Mouse (Mus musculus) gastrocnemius, adult 2 months (tissue): ENCODE data around the gene Sall1. TPM values are rescaled to one million over a fixed set of nuclear protein-coding genes. Genes with fewer than 3 reads are reported as not detected.

ENCODE experiments used
- DNase-seq: peaks from one replicate; pipeline ENCODE4 v3.0.0; 2022
- H3K27ac ChIP-seq: fragments of 200-600 bp; 2 replicates; pipeline ENCODE4 v1.8.1; 2022; ENCODE audit warnings: mild to moderate bottlenecking
- H3K4me3 ChIP-seq: fragments of 200-600 bp; 2 replicates; pipeline ENCODE4 v1.8.1; 2022; ENCODE audit warnings: mild to moderate bottlenecking, moderate library complexity
- CTCF ChIP-seq: fragments of 200-600 bp; IDR thresholded peaks from 2 replicates; pipeline ENCODE4 v1.8.1; 2022; ENCODE audit warnings: antibody characterized with exemption, mild to moderate bottlenecking, moderate library complexity
- intact Hi-C: fragments of 180-260 bp; cut with DNase I; formaldehyde crosslinking; loops from one replicate; pipeline ENCODE4 v1.15.1; 2025
- microRNA-seq: library from miRNA; unstranded; fragments of <30 nt; microRNA quantifications from one replicate; pipeline ENCODE4 v1.2.0, GENCODE M21; 2021
- total RNA-seq, 2 experiments: library from RNA; stranded (reverse); gene quantifications; 2 replicates each; pipeline ENCODE4 v1.2.3; 2021

Sall1 gene
- total RNA-seq, 2 experiments from 2014 or later, result not detected

DNA sequence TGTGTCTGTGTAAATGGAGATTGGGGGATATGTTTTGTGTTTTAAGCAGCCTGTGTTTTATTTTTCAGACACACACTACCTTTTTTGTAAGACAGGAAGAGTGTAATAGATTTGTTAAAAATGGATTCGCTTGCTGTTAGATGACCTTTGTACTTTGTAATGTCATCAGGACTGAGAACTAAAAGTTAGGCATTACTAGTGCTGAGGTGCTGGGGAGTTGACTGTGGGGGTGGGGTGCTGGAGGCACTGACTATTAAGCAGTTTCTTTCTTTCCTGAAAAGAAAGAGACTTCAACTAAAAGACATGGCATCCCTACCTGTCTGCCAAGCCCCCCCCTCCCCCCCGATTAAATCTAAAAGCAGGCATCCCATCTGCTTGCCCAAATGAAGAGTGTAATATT, 39.9 kb downstream of the Sall1 start:
- no peak for DNase-seq
- Histone ChIP-seq H3K4me3 (no peak overlapping the region), H3K27ac (no peak overlapping the region)
- TF ChIP-seq CTCF, result no peak
- intact Hi-C loops, result no loop called here

DNA sequence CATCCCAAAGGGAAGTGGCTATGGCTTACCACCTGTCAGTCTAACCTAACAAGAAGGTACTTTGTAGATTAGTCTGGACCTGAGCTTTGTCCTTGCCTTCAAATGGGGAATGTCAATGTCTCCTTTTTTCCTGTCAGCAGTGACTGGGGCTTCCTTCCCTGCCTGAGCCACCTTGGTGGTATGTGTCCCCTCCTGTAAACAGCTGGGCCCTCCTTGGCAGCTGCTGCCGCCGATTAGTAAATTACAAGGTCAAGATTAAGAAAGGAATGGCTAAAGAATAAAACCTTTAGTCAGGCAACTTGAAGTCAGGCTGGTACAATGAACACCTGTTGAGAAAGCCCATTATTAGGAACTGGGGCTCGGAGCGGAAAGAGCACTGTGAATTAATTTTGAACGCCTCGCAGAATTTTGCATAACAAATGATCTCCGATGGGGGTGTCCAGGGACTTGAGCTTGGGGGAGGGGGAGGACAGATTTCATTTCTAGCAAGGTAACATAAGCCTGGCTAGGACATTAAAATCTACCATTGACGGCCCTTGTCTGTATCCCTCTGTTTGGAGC, 40.5 kb downstream of the Sall1 start:
- TF ChIP-seq CTCF, result no peak
- intact Hi-C loops, result no loop called here
- H3K4me3 ChIP-seq, result no peak overlapping the region
- no peak overlapping the region for H3K27ac ChIP-seq
- DNase-seq, result no peak

DNA sequence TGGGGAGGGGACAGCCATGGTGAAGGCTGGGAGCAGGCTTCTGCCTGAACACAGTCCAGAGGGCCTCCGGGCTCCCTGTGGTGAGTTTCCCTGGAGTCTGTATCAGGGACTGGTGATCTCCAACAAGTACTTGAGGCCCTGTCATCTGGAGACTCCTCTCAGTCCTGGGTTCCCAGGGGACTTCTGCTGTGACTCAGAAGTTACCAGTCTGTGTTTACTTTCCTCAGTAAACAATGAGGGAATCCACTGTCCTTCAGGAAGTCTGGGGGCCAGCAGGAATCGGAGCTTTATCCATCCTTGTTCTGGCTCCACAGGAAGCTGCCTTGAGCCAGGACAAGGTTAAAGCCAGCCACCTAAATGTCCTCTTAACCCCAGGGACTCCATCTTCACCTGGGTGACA, 41.8 kb downstream of the Sall1 start:
- Histone ChIP-seq H3K4me3 (no peak overlapping the region), H3K27ac (no peak overlapping the region)
- DNase-seq, result no peak
- intact Hi-C loops, result no loop called here
- TF ChIP-seq CTCF, result no peak

DNA sequence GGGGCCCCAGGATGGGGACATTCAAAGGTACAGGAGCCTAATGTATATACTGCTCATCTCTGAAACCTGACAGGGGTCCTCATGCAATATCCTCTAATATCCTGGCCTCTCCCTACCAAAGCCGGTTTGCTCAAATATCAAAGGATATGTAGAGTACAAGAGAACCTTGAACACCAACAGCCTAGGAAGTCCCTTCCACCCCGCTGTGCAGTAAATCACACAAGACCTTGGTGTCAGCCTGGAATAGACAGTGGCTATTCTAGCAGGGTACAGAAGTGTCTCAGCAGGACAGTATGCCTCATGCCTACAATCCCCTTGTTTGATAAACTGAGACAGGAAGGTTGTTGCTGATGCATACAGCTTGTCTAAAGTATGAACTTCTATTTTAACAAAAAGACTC, 46.7 kb downstream of the Sall1 start:
- intact Hi-C loops, result no loop called here
- no peak for TF ChIP-seq CTCF
- no peak for DNase-seq
- H3K27ac ChIP-seq, result no peak overlapping the region
- H3K4me3 ChIP-seq, result no peak overlapping the region

DNA sequence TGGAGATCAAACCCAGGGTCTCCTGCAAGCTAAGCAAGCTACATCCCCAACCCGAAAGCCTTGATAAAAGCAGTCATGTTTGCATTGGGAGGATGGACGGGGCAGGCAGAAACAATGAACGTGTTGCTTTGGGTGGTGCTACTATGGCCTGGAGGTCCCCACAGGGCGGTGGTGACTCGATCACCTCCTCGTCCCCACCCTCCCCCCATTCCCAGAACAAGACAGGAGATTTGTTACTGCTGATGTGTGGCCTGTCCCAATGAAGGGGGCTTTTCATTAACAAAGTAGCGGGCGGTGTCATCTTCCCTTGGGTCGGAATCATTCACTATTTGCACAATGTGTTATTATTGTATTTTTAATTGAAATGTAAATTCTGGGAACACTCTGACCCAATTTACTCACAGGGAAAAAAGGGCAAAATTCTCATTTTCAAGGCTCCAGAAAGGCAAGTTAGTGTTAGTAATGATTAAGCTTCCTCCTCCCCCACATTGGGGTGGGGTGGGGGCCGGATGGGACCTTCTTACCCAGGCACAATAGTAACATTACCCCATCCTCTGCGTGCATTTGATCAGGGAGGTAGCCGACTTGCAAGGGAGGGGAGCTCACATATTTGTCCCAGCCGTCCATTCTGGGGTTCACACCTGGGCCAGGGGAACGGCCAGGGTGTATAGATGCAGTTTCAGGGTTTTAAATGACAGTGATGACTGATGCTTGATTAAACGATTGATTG, 52.0 kb downstream of the Sall1 start:
- no peak for DNase-seq
- no peak for TF ChIP-seq CTCF
- intact Hi-C loops, result no loop called here

DNA sequence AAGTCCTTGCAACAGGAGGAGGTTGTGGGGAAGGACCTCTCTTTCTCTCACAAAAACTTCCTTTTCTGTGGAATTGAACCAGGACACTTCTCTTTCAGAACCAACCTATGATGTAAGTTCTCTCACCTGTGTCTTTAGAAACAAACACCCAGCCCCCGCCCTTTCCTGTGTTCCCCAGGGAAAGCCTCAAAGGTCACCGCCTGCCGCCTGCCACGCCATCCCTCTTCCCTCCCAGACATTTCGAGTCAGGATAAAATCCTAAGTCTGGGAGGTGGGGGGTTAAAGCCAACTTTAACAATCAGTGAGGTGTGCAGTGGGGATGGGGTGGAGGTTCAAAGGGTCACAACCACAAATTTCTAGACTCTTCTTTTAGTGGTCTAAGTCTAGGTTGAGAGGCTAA, 52.8 kb downstream of the Sall1 start:
- TF ChIP-seq CTCF, result no peak
- H3K27ac ChIP-seq, result no peak overlapping the region
- H3K4me3 ChIP-seq, result no peak overlapping the region
- intact Hi-C loops, result no loop called here
- DNase-seq, result no peak

More for the DNA sequence above, 52.0 kb downstream of the Sall1 start:
- Histone ChIP-seq H3K4me3 (no peak overlapping the region), H3K27ac (no peak overlapping the region)

DNA sequence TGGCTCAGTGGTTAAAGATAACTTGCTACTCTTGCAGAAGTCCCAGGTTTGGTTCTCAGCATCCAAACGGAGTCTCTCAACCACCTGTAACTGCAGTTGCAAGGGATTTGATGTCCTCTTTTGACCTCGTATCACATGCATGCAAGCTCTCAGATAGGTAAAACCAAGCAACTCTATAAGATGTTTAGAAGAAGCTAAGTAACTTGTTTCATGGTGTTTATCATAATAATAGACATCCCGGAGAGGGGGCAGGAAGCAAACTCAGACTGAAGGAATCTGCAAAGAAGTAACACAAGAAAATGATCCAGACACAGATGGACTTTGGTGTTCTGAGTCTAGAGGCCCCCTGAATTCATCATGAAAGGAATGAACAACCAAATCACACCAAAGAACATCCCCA, 55.0 kb downstream of the Sall1 start:
- Histone ChIP-seq H3K27ac (no peak overlapping the region), H3K4me3 (no peak overlapping the region)
- intact Hi-C loops, result no loop called here
- TF ChIP-seq CTCF, result no peak
- DNase-seq, result no peak

DNA sequence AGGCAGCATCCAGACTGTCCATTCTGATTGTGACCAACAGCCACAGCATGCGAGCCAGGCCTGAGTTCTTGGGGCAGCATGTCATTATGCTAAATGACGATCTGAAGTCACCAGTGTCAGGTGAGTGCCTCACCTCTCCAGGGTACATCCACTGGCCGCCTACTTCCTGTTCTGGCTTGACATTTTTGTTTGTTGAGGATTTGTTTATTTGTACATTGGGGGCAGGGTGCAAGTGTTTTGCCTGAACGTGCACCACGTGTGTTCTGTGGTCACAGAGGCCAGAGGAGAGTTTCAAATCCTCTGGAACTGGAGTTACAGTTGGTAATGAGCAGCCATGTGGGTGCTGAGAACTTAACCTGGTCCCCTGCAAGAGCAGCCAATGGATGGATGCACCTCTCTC, 60.5 kb downstream of the Sall1 start:
- intact Hi-C loops, result no loop called here
- no peak overlapping the region for H3K4me3 ChIP-seq
- no peak for TF ChIP-seq CTCF
- no peak for DNase-seq
- no peak overlapping the region for H3K27ac ChIP-seq

Small RNA genes within 50 kb of the gene (microRNA-seq; reads per million reads assigned to microRNA genes)
- not detected for gene Mir8110
